ENCODE assay signal across 8 mouse cellular contexts in genomic region chr5:146794853-146795252, GRCm38 (mm10). TPM values are rescaled to one million over a fixed set of nuclear protein-coding genes. Genes with fewer than 3 reads are reported as not detected.
DNase-seq lines count a peak whose midpoint lies in the region; ATAC-seq lines count a peak whose summit lies in the region.

Gene Usp12 (minus strand): TSS chr5:146795006.

- H3K9ac ChIP-seq in hindbrain, embryonic 11.5 days (ENCODE audit: low read depth, low read length): peak within 1 kb of the TSS; percentile 83

- no peaks in the 10 kb centered on the region for H3K27me3 ChIP-seq in hindbrain, embryonic 11.5 days (ENCODE audit: control insufficient read depth, insufficient read depth, low read length)

- peak within 1 kb of the TSS; percentile 84 for H3K27ac ChIP-seq in hindbrain, embryonic 11.5 days (ENCODE audit: low read depth, low read length)

- peak; percentile 95 for ATAC-seq in hindbrain, embryonic 11.5 days (ENCODE audit: low FRiP score)

- H3K4me2 ChIP-seq in hindbrain, embryonic 11.5 days (replicated peaks; ENCODE audit: low read depth, low read length): peak within 1 kb of the TSS; percentile 65

- no peaks in the 10 kb centered on the region for H3K36me3 ChIP-seq in hindbrain, embryonic 11.5 days (ENCODE audit: control insufficient read depth, insufficient read depth, low read length)

- DNase-seq in MN1 (ENCODE audit: low spot score): peak; percentile 98
- DNase-seq in cerebellum, adult 9-10 months: peak; percentile 98
- DNase-seq in frontal cortex, adult 2 months (ENCODE audit: extremely low spot score in 1 of 2, low spot score in 1 of 2): peak; percentile 92 to 98
- peak; percentile 99 for DNase-seq in hindbrain, embryonic 11.5 days (ENCODE audit: low spot score)
- DNase-seq in layer of hippocampus, postnatal 10 days (ENCODE audit: low spot score in 2 of 2): peak; percentile 98 to 99
- peak; percentile 97 for DNase-seq in lung, postnatal 10 days
- peak; percentile 100 for DNase-seq in ovary, postnatal 36 days (ENCODE audit: low spot score)
- DNase-seq in thymus, postnatal 25 days: peak; percentile 100

- no peaks in the 10 kb centered on the region for H3K4me1 ChIP-seq in hindbrain, embryonic 11.5 days (replicated peaks; ENCODE audit: control insufficient read depth, insufficient read depth, low read length)

- no peaks in the 10 kb centered on the region for H3K9me3 ChIP-seq in hindbrain, embryonic 11.5 days (ENCODE audit: control insufficient read depth, low read length)

- H3K4me3 ChIP-seq in hindbrain, embryonic 11.5 days (ENCODE audit: low read depth, low read length): peak within 1 kb of the TSS; percentile 81

- 0% methylated on average over 14 of the region's 51 CpGs for WGBS in hindbrain, embryonic 11.5 days

RNA-seq across cellular contexts. Expression of gene Usp12, which starts in this region (rescaled TPM):
- polyA plus RNA-seq in frontal cortex, adult 2 months (2012; rRNA removed): 33.9 and 35.9 TPM in 2 replicates
- polyA plus RNA-seq in hindbrain, embryonic 11.5 days (2014; fragmentation: Nextera tagmentation; extraction: Ambion mirVana): 11.6 and 12.6 TPM in 2 replicates
- total RNA-seq in layer of hippocampus, postnatal 10 days (2021): 10 to 100 TPM; 64.4 to 67.3 TPM

Comparison
In these comparisons a context has a peak if more than half of its experiments do, and no peak if none do; other contexts are left out.
1. Peak in every context shown above with its lines: DNase-seq, ATAC-seq, H3K4me3 ChIP-seq and H3K27ac ChIP-seq.